Mouse (Mus musculus): ENCODE data around the gene Gan.

DNA sequence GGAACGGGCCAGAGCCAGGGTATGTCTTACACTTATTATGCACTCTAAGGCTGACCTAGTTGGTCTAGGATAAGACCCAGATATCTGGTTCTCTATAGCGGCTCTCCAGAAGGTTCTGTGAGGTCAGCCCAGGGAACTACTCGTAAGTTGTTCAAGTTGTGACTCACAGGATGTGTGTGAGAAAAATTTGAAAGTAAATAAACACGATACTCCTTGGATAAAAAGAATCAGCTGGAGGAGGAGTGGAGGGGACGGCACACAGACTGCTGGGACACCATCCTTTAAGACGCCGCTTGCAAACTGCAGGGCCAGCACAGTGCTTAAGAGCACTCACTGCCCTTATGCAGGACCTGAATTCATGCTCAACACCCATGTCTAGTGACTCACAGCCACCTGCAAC, 19.3 kb downstream of the Gan start:
- TF ChIP-seq CTCF (IDR thresholded peaks at IDR 0.05; ENCODE audit: low read depth) (no peak), EP300 (IDR thresholded peaks at IDR 0.05; ENCODE audit: low read depth) (no peak)
